Mouse (Mus musculus) midbrain, embryonic 10.5 days (tissue): ENCODE results near the gene L3mbtl1. TPM values are rescaled to one million over a fixed set of nuclear protein-coding genes. Genes with fewer than 3 reads are reported as not detected.
A peak's percentile ranks its signal among the peaks of the same experiment; 100 is the strongest.
"Not testable (repeated sequence)": the region's sequence is repeated elsewhere in the genome, so short reads cannot be mapped to it uniquely, and the experiment has no call there.

Experiments used
- DNase-seq: peaks from one replicate; pipeline ENCODE4 v3.0.0-alpha.2; 2017; ENCODE audit warnings: low spot score
- H3K27ac ChIP-seq: fragments of 300-500 bp; sonication (generic); replicated peaks from 2 replicates; pipeline ENCODE4 v1.5.1; 2016; ENCODE audit warnings: mild to moderate bottlenecking
- H3K27me3 ChIP-seq: fragments of 300-500 bp; sonication (generic); 2 replicates; pipeline ENCODE4 v1.6.1; 2016; ENCODE audit warnings: low read depth, mild to moderate bottlenecking; ENCODE audit not compliant: poor library complexity, severe bottlenecking
- H3K36me3 ChIP-seq: fragments of 300-500 bp; sonication (generic); 2 replicates; pipeline ENCODE4 v1.6.1; 2016; ENCODE audit warnings: mild to moderate bottlenecking, moderate library complexity
- H3K4me1 ChIP-seq: fragments of 300-500 bp; sonication (generic); 2 replicates; pipeline ENCODE4 v1.6.1; 2016
- H3K4me3 ChIP-seq: fragments of 300-500 bp; sonication (generic); 2 replicates; pipeline ENCODE4 v1.5.1; 2016; ENCODE audit warnings: mild to moderate bottlenecking, moderate library complexity
- H3K9me3 ChIP-seq: fragments of 300-500 bp; sonication (generic); replicated peaks from 2 replicates; pipeline ENCODE4 v1.6.1; 2016; ENCODE audit warnings: mild to moderate bottlenecking
- WGBS: fragments of 180-500 bp; shearing (Covaris S2); methylation state at CpG from one replicate; pipeline ENCODE4 v1.1.7; 2016; 5-methylcytosine and 5-hydroxymethylcytosine counted together
- polyA plus RNA-seq: library from polyadenylated mRNA; unstranded; fragments of >200 nt; fragmentation: Nextera tagmentation; extraction: Ambion mirVana; gene quantifications from 2 replicates; pipeline ENCODE4 v1.2.1, GENCODE M21; 2016

The L3mbtl1 gene
- 0.15 and 0.23 TPM in 2 replicates for polyA plus RNA-seq

- peaks cover 24% of the 10 kb centered on the region for H3K4me1 ChIP-seq
- DNase-seq: peak; percentile 53
- peaks cover 30% of the 10 kb centered on the region for H3K36me3 ChIP-seq
- peak within 1 kb of the TSS; percentile 63 for H3K27ac ChIP-seq
- under 1% methylated on average over 40 of the region's 40 CpGs for WGBS
- H3K9me3 ChIP-seq: no peaks in the 10 kb centered on the region
- H3K4me3 ChIP-seq: peak within 1 kb of the TSS; percentile 67
- H3K27me3 ChIP-seq: peaks cover 47% of the 10 kb centered on the region
These were observed at the start of gene L3mbtl1 for GRCm38 (mm10) chr2:162943148-162943846. Gene L3mbtl1, plus strand, starts transcription at chr2:162943472.

GRCm38 (mm10) chr2:162899256-162899655 lies 44.0 kb upstream of the L3mbtl1 start:
- WGBS: 96% methylated on average over 20 of the region's 20 CpGs
- H3K36me3 ChIP-seq: not testable (repeated sequence)

GRCm38 (mm10) chr2:162899880-162900589 lies 43.2 kb upstream of the L3mbtl1 start:
- 75% methylated on average over 12 of the region's 12 CpGs for WGBS
- Histone ChIP-seq H3K4me1 (peaks cover 17% of the 10 kb centered on the region), H3K27ac (0 out of 2 replicates have a peak overlapping the region, but pooled peaks have one; percentile 38)

More at GRCm38 (mm10) chr2:162899256-162899655, 44.0 kb upstream of the L3mbtl1 start:
- H3K4me1 ChIP-seq: peaks cover 17% of the 10 kb centered on the region
- H3K4me3 ChIP-seq, H3K9me3 ChIP-seq, H3K27ac ChIP-seq, DNase-seq, H3K27me3 ChIP-seq: not testable (repeated sequence)

GRCm38 (mm10) chr2:162900590-162900916 lies 42.7 kb upstream of the L3mbtl1 start:
- H3K9me3 ChIP-seq: no peaks in the 10 kb centered on the region
- DNase-seq: no peak
- no peak overlapping the region for H3K4me3 ChIP-seq
- WGBS: 8% methylated on average over 2 of the region's 2 CpGs
- no peaks in the 10 kb centered on the region for H3K27me3 ChIP-seq
- H3K27ac ChIP-seq: 0 out of 2 replicates have a peak overlapping the region, but pooled peaks have one; percentile 38
- peaks cover 17% of the 10 kb centered on the region for H3K4me1 ChIP-seq
- H3K36me3 ChIP-seq: no peaks in the 10 kb centered on the region

More at GRCm38 (mm10) chr2:162899880-162900589, 43.2 kb upstream of the L3mbtl1 start:
- no peaks in the 10 kb centered on the region for H3K27me3 ChIP-seq
- no peak overlapping the region for H3K4me3 ChIP-seq
- H3K36me3 ChIP-seq: no peaks in the 10 kb centered on the region
- no peak for DNase-seq
- H3K9me3 ChIP-seq: no peaks in the 10 kb centered on the region

GRCm38 (mm10) chr2:162905902-162906301 lies 37.4 kb upstream of the L3mbtl1 start:
- Histone ChIP-seq H3K27ac (no peak overlapping the region), H3K27me3 (no peaks in the 10 kb centered on the region), H3K9me3 (no peaks in the 10 kb centered on the region), H3K4me3 (no peak overlapping the region), H3K4me1 (peaks cover 9% of the 10 kb centered on the region), H3K36me3 (no peaks in the 10 kb centered on the region)
- WGBS: 76% methylated on average over 4 of the region's 4 CpGs
- DNase-seq: no peak

GRCm38 (mm10) chr2:162908052-162908491 lies 35.2 kb upstream of the L3mbtl1 start:
- Histone ChIP-seq H3K27ac (peak overlapping the region; percentile 33; the same call in 1 of the 2 replicates), H3K4me3 (no peak overlapping the region), H3K36me3 (no peaks in the 10 kb centered on the region), H3K4me1 (peaks cover 8% of the 10 kb centered on the region), H3K27me3 (no peaks in the 10 kb centered on the region), H3K9me3 (no peaks in the 10 kb centered on the region)
- 49% methylated on average over 16 of the region's 16 CpGs for WGBS
- peak; percentile 18 for DNase-seq

- no peaks in the 10 kb centered on the region for H3K9me3 ChIP-seq
- 77% methylated on average over 3 of the region's 3 CpGs for WGBS
- no peaks in the 10 kb centered on the region for H3K4me1 ChIP-seq
These were observed 29.2 kb upstream of the L3mbtl1 start for GRCm38 (mm10) chr2:162914040-162914439.

GRCm38 (mm10) chr2:162914519-162914918 lies 28.8 kb upstream of the L3mbtl1 start:
- H3K27me3 ChIP-seq: no peaks in the 10 kb centered on the region
- no peaks in the 10 kb centered on the region for H3K9me3 ChIP-seq
- no peak overlapping the region for H3K27ac ChIP-seq
- H3K36me3 ChIP-seq: no peaks in the 10 kb centered on the region
- H3K4me1 ChIP-seq: no peaks in the 10 kb centered on the region
- no peak for DNase-seq
- no peak overlapping the region for H3K4me3 ChIP-seq
- WGBS: 78% methylated on average over 2 of the region's 2 CpGs

More at GRCm38 (mm10) chr2:162914040-162914439, 29.2 kb upstream of the L3mbtl1 start:
- Histone ChIP-seq H3K4me3 (no peak overlapping the region), H3K27ac (no peak overlapping the region), H3K27me3 (no peaks in the 10 kb centered on the region), H3K36me3 (no peaks in the 10 kb centered on the region)
- DNase-seq: no peak

- Histone ChIP-seq H3K4me3 (no peak overlapping the region), H3K9me3 (no peaks in the 10 kb centered on the region), H3K36me3 (no peaks in the 10 kb centered on the region), H3K27ac (no peak overlapping the region), H3K4me1 (no peaks in the 10 kb centered on the region), H3K27me3 (no peaks in the 10 kb centered on the region)
- 86% methylated on average over 5 of the region's 5 CpGs for WGBS
- DNase-seq: no peak
These were observed 23.3 kb upstream of the L3mbtl1 start for GRCm38 (mm10) chr2:162919926-162920325.

- no peak for DNase-seq
- Histone ChIP-seq H3K36me3 (no peaks in the 10 kb centered on the region), H3K27ac (no peak overlapping the region), H3K4me1 (no peaks in the 10 kb centered on the region), H3K4me3 (no peak overlapping the region), H3K9me3 (no peaks in the 10 kb centered on the region), H3K27me3 (no peaks in the 10 kb centered on the region)
- 22% methylated on average over 6 of the region's 6 CpGs for WGBS
These were observed 21.1 kb upstream of the L3mbtl1 start for GRCm38 (mm10) chr2:162922183-162922582.

GRCm38 (mm10) chr2:162922834-162923233 lies 20.4 kb upstream of the L3mbtl1 start:
- WGBS: 75% methylated on average over 5 of the region's 5 CpGs
- no peaks in the 10 kb centered on the region for H3K36me3 ChIP-seq

GRCm38 (mm10) chr2:162924126-162924525 lies 19.1 kb upstream of the L3mbtl1 start:
- H3K9me3 ChIP-seq: no peaks in the 10 kb centered on the region
- WGBS: 89% methylated on average over 5 of the region's 5 CpGs
- H3K36me3 ChIP-seq: no peaks in the 10 kb centered on the region
- H3K27me3 ChIP-seq: peaks cover 3% of the 10 kb centered on the region; the same call in 1 of the 2 replicates
- no peaks in the 10 kb centered on the region for H3K4me1 ChIP-seq
- DNase-seq: no peak
- no peak overlapping the region for H3K4me3 ChIP-seq
- H3K27ac ChIP-seq: no peak overlapping the region

More at GRCm38 (mm10) chr2:162922834-162923233, 20.4 kb upstream of the L3mbtl1 start:
- no peak overlapping the region for H3K27ac ChIP-seq
- H3K4me3 ChIP-seq: no peak overlapping the region
- H3K27me3 ChIP-seq: no peaks in the 10 kb centered on the region
- DNase-seq: no peak
- no peaks in the 10 kb centered on the region for H3K4me1 ChIP-seq
- no peaks in the 10 kb centered on the region for H3K9me3 ChIP-seq
